Mouse (Mus musculus) c-Kit-positive CD71-negative TER-119-negative erythroid progenitor cells, embryonic 14.5 days (primary cell): ENCODE results near the gene Zfp704.

Experiments used
- DNase-seq: peaks from one replicate; pipeline ENCODE4 v3.0.0-alpha.2; 2013; ENCODE audit warnings: low read depth

Zfp704 gene

DNA sequence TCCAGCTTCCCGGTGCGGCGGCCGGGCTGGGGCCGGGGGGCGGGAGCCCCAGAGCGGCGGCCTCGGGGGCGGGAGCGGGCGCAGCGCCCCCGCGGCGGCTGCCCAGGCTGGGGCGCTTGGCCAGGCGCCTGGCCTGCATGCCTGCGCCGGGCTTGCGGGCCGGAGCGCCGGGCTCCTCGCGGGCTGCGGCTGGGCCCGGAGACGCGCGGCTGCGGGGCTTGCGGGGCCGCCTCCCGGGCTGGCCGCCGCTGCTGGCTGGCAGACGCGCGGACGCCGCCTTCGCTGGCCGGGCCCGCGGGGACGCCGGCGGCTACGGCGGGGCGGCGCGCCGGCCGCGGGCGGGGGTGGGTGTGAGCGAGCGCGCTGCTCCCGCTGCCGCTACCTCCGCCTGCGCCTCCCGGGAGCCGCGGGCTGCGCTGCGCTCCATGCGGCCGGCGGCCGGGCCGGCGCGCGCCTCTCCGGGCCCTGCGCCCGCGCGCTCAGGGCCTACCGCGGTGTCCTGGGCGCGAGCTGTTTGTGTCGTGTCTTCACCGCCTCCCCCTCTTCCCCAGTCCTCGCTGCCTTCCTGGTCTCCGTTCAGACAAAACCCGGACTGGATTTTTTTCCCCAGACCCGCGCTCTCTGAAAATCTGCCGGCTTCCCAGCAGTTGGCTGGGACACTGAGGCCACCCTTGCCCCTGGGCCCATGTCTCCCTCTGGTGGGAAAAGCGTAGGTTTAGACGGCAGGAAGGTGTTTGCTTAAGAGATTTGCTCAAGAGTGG lies at the start of gene Zfp704:
Gene Zfp704 (minus strand): TSS at position 505 of the 761 bp plus-strand sequence.
- DNase-seq = peak; percentile 74

DNA sequence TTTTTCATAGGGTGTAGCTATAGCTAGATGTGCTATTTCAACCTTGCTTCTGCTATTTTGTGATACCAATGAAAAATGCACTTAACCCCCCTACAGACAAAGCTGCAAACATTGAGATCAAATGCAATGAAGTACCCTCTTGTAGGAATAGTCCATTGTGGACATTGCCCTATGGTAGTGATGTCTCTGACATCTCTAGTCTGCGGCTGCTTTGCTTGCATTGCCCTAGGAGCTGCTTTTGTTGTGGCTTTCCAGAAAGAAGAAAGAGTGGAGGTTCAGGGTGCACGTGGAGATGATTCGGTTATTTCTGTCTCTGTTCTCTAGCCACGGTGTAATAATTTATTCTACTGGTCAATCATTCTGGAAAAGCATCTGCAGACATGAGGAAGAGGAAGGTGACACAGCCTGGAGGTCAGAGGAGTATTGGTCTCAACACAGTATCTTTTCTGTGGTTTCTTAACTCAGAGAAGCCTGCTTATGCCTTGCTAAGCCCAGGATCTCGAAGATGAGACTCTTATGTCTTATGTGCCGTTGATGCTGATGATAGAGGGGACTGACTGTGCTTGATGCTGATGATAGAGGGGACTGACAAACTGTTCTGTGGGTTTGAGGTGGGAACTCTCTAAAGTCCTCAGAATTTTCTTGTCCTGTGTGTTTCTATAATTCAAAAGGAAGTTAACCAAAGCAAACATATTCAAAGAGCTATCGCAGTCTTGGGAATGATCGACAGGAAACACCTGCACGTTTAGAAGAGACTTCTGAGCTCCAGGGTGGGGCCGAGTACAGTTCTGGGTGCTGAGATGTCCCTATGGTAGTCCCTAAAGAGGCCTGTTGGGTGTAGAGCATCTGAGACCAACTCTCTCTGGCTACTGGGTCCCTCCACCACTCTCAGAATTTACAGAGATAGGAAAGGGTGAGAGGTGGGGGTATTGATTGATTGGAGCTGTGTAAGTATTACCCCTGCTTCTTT lies 23.4 kb upstream of the Zfp704 start:
- no peak for DNase-seq

DNA sequence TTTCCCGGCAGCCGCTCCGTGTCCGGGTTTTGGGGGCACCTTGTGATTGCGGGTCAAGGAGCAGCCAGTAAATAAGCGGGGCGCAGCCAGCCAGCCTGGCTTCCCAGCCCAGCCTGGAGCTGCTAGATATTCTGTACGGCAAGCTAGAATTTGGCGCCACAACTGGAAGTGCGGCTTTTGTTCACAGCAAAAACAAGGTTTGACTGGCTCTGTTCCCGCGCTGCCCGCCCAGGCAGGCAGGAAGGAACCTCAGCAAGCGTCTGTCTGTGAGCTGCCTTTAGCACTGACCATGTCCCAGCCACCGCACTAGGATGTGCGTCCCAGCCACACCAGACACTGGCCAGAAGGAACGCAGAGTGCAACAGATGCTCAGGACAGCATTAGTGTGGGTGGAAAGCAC lies 20.1 kb upstream of the Zfp704 start:
- DNase-seq = no peak

DNA sequence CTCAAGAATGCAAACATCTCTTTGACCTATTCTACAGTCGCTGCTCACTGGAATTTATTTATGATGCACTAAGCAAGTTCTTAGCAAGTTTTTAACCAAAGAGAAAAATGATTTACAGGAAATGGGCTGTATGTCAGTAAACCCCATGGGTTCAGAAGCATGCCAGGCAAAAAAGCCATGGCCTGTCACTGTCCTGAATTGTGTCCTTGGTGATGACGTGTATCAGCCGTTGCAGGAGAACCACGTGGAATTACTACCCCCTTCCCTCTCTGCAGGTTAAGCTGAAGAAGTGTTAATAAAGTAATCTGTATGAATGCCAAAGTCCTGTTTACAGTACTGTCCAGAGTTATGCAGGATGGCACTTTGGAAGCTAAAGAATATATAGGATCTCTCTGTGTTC lies 18.2 kb upstream of the Zfp704 start:
- DNase-seq = no peak

DNA sequence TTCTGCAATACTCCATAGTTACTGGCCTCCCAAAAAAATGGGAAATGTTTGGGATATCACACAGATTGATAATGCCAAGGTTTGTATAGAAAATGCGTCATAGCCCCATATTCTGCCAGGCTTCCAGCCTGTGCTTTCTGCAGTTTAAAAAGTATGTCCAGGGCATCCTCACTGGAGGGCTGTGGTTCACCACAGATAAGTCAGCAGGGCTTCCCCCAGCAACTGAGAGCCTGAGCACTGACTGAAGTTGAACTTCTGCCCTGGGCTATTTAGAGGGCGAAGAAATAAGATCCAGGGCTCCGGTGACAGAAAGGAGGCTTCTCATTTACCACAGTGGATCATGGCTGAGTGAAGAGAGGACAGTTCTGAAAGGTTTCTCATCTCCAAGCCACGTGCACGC lies 16.3 kb upstream of the Zfp704 start:
- no peak for DNase-seq

DNA sequence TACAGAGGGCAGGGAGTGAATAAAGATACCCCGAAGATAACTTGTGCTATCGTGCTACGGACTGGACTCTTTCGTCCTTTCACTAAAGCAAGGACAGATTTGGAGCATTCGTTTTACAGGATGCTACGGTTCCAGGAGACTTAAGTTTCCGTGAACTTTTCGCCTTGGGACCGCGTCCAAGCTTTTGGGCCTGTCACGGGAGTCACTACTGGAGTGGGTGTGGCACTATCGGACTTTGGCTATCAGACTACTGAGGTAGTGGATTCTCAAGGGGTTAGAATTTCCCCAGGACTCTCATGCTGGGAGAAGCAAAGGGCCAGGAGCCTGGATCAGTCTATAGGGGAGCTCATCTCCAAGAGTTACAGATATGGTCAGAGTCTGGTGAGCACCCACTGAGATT lies 10.7 kb upstream of the Zfp704 start:
- DNase-seq = no peak

DNA sequence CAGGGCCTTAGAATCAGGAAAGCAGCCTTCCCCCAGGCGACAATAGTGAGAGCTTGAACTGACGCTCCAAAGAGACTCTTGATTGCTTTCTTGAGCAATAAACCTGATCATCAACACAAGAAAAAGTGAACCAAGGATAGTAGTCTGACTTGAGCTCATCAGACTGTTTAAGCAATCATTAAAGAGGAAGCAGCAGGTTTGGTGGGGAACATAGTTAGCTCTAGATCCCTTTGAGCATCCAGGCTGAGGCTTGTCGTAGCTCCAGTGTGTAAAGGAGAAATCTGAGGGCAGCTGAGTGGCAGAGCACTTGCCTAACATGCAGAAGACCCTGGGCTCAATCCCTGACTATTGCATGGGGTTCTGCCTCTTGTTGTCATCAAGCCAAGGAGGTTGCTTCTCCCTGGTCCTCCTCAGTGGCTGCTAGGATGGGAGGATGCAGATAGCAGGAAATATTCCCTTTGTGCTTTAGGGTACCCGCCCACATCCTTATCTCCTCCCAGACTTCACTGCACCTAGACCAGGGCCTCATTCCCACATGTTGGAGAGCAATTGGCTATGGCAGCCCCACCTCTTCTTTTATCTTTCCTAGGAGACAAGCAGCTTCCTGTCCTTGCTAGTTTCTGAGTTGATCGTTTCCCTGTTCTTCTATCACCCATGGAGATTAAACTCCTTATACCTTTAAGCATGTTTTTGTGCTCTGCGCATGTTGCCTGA lies 9.8 kb upstream of the Zfp704 start:
- DNase-seq = no peak

DNA sequence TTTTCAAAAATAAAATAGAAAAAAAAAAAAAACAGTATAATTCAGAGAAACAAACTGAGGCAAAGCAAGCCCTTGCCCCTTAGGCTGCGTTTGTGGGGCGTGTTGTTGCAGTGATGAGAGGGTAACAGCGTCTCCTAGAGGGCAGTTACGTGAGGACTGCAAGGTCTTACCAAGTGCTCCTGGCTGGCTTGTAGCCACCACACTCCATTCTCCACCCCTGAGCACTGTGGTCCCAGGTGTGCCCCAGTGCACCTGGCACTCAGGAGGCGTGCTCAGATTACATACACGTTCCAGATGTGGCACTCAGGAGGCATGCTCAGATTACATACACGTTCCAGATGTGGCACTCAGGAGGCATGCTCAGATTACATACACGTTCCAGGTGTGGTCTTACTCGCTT lies 7.2 kb upstream of the Zfp704 start:
- DNase-seq = no peak

DNA sequence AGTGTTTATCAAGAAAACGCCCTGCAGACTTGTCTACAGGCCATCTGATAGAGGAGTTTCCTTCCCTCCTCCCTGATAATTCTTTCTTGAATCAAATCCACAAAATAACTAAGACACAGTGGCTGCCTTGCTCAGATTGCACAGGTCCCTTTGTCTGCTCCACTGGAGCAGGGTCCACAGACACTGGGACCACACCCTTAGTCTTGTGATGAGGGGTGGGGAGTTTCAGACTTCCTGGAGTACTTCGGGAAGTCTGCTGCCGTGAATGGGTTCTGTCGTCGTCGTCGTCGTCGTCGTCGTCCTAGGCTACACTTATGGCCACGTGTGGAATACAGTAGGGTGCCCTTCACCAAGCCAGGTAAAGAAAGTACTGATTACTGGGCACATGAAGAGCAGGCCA lies 4.8 kb upstream of the Zfp704 start:
- DNase-seq = no peak

DNA sequence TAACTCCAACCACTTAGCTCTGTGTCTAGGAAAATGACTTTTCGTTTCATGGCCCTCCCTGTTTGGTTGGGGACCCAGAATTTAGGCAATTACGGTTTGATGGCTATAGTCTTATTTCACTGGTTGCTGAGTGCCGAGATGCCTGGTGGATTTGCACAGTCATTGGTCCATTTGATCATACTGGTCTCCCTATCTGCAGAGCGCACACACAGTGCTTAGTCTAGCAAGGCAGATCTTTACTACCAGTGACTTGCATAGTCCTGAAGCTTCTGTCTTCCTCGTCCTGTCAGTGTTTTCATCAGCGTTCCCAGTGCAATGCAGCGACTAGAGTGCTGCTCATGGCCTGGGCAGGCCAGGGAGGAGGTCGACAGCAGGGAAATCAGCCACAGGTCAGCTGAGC lies 4.1 kb upstream of the Zfp704 start:
- no peak for DNase-seq

DNA sequence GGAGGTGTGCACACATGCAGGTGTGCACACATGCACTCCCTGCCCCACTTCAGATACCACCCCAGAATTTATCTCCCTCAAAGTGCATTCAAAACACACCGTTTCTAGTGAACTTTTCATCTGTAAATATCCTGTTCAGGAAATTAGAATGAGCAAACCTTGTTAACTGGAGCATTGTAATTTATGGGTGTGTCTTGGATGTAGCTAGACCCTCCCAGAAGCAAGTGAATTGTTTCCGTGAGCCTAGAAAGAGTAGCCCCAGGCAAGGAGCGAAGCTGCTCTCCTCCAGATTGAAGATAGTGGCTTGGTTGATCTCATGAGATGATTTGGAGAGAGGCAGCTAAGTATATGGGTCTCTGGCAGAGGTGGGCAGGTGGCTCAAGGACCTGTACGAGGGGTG lies 1.3 kb upstream of the Zfp704 start:
- no peak for DNase-seq

DNA sequence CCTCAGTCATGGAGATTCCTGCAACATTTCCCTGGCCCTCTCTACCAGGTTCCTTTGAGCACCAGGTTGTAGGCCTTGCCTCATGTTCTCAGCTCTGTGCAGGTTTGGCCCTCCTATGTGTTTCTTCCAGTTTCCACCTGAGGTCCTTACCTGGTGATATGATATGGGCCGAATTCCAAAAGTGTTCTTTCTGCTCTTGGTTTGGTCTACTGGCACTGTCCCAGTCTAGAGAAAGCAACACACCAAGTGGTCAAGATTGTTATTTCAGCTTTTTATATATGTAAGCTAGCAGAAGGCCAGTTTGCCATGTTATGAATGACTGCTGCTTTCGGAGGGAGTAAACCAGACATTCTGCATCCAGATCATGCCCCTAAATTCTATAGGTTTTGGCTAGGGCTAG lies 541 bp upstream of the Zfp704 start:
- no peak for DNase-seq

DNA sequence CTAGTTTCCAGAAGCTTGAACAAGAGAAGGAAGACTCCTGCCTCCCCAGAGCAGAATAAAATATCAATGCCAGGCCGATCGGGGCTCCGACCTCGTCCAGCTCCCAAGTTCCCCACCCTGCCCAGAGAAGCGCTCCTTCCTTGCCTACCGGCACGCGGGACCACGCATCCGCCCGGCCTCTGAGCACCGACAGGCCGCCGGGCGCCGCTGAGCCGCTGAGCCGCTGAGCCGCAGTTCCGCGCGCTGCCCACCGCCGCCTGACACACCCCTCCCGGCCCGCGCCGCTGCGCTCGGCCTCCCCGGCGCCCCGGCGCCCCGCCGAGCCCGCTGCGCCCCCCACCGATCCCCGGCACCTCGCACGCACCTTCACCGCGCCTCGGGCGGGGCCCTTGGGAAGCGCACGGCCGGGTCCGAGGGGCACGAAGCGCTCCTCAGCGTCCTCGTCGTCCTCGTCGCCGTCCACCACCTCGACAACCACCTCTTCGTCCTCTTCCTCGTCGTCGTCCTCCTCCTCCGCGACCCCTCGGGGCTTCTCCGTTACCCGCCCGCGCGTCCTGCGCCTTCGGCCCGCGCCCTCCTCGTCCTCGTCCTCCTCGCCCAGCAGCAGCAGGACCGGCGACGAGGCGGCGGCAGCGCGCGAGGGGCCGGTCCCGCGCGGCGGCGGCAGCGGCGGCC lies 842 bp downstream of the Zfp704 start:
- DNase-seq = no peak

DNA sequence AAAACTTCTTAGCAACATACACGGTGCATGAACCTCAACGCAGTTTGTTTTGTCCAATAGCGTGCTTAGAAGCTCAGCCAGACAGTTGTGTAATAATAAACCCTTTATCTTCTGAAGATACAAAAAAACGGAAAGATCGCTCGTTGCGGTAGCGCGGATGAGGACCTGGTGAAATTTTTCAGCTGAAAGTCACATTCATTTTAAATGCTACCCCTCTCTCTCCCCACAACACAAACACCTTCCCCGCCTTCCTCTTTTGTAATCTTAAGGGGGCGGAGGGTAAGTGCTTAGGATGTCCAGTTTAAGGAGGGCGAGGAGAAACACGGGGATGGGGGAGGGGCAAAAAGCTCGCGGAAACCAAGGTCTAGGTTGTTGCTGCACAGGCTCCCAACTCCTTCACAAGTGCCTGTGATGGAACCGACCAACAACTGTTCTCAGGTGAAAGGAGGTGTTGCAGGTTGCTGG lies 1.4 kb downstream of the Zfp704 start:
- peak; percentile 58 for DNase-seq

DNA sequence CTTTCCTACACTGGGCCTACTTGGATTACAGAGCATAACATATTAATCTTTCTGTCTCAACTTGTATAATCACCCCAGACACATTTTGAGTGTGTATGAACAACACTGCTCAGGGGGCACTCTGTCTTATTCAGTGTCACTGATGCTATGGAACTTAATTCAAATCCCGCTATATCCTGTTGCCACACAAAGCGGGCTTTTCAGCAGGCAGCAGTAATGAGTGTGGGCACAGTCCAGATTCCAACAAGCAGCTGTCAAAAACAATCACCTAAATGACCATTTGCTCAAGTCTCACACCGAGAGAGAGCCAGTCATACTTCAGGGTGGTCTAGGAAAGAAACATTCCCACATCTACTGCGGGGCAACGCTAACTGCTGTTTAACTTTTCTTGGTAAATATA lies 2.2 kb downstream of the Zfp704 start:
- no peak for DNase-seq

DNA sequence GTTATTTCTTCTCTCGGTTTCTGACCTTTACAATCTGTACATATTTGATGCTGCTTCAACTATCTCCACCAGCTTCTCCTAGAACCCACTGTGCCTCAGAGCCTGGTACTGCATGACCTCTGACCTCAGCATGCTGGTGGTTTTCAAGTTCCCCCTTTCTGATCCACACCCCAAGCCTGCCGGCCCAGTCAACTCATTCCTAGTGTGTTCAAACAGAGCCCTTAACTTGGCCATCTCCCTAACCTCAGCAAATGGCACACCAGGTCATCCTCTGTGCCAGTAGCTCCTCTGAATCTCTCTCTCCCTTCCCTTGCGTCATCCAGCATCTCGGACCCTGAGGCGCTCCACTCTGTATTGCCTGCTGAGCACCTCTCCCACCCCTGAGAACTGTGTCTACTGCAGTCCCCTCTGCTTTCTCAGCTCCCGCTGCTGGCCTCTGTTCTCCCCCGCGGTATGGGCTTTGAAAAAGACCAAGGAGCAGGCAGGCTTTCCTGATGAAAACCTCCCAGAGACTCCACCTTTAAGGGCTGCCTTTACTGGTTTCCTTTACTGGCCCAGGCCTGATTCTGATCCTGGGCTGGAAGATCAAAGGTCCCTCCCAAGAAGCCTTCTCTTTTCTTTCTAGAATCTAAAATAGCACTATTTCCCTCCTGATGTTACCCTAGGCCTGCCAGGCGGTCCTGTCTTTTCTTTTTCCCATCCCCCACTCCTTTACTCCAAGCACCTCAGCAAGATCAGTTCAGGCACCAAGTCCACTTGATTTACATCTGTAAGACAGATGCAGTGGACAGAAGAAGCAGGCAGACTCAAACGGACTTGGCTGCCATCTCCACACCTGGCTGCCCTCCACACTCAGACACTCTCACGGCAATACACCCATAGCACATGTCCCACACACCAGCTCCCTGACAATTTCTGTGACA lies 3.8 kb downstream of the Zfp704 start:
- no peak for DNase-seq

DNA sequence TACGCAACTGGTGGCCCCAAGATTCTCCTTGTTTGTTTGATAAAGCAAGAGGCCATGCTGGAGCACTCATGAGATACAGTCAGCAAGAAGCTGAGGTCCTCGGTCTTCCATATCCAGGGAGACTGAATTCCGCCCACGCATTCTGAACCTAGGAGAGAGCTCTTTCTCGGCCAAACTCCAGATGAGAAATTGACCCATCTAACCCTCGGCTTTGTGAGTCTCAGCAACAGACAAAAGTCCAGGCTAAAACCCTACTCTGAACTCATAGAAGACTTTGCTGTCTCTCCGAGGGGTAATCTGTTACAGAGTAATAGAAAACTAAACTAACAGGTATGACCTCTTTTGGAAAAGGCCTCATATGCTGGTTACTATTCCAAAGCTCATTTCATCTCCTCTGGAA lies 4.9 kb downstream of the Zfp704 start:
- no peak for DNase-seq

DNA sequence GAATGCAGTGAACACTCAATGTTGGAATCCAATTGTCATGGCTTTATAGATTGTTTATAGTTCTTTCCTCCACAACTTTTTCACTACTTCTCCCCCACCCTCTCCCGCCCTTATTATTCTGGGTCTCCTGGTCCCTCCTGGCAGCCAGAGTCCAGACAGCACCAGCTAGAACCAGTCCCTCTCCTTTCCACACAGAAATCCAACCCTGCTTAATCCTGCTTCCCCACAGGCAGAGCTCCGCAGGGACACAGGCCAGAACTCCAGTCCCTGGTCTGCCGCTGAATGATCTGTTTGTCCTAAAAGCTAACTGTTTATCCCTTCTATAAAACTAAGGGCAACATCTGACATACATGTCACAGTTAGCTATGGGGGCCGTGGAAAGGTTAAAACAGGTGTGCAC lies 6.0 kb downstream of the Zfp704 start:
- DNase-seq = no peak

DNA sequence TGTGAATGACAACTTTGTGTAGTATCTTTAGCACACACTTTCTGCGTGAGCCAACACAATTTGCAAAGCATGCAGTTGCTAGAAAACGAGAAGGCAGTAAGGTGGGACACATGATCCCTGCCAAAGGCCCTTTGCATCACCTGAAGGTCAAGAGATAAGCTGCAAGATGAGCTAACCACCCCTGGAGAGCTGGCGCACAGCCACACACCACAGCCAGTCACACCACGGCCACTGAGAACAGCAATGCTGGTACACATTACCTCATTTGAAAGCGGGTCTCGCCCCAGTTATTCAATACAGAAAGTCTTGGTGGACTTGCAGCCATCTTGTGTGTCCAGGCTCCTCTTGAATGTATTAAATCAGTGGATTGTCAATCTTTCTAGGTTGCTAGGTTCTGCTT lies 9.3 kb downstream of the Zfp704 start:
- DNase-seq = no peak

DNA sequence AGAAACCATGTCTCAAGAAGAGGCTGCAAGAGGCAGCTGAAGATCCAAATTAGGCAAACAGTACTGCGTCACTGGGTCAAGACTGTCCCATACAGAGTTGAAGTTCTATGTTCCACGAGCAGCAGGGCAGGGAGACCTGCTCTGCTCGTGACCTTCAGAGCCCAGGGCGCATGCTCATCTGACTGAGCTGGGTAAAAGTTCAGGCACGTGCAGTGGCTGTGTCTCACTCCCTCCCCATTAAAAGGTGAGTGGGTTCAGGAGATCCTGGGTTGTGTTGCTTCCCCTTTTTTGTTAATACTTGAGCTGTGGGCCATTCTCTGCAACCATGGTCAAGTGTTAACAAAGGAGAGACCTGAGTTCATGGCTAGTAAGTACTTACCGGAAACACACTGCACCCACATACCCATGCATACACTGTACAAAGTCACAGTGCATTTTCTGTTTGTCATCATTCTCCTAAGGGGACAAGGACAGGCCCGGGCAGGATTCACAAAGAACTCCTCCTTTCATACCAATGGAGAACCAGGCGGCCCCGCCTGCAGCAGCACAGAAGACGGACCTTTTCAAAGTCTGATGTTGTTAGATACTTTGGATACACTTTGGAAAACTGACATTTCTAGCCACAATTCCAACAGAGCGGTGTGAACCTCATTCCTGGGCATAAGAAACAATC lies 10.0 kb downstream of the Zfp704 start:
- DNase-seq = no peak
